Mouse (Mus musculus): ENCODE measurements around the gene Itgb7. TPM values are rescaled to one million over a fixed set of nuclear protein-coding genes. Genes with fewer than 3 reads are reported as not detected.

Gene Itgb7
- total and polyA plus RNA-seq, 3 experiments: 7.4 to 15.2 TPM; not detected in 1

DNA sequence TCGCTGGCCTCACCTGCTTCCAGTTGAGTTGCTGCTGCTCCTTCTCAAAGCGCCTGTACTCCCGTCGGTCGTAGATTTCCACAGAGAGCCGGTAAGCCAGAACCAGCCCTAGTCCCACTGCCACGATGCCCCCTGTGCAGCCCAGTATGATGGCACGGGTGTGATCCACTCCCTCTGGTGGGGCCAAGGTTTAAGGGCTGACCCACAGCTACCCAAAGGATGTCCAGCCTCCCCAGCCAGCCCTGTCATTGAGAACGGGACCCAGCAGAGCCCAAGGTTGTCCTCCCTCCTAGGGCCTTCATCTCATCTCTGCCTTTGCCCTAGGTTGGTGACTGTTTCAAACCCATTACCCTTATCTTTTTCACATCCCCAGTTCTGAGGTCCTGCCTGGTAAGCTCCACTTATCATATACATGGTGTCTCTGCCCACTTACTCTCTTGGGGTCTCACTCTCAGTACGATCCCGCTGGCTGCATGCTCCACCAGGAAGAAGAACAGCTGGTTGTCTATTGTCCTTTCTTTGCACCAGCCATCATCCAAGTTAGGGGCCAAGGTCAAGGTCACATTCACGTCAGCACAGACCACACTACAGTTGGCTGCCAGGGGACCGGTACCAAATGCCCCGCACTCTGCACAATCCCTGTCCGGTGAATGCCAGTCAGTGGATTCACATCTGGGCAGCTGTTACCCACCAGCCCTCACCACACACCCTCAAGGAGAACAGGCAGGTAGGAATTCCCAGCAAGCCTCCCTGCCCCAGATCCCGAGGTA, 15.1 kb downstream of the Itgb7 start:
- peaks cover 0 to 7% of the 10 kb centered on the region in 2 experiments; a peak in 2 of 4 replicates for H3K36me3 ChIP-seq (ENCODE audit: control insufficient read depth in 1 of 2, insufficient read depth in 2 of 2, low read length in 2 of 2)
- no peaks in the 10 kb centered on the region for H3K9me3 ChIP-seq (replicated peaks; ENCODE audit: insufficient read depth, low read length)
- no peaks in the 10 kb centered on the region for H3K79me2 ChIP-seq (ENCODE audit: control insufficient read depth, insufficient read depth, low read length, poor library complexity)
- H3K4me1 ChIP-seq (ENCODE audit: control insufficient read depth in 1 of 2, insufficient read depth in 2 of 2, low read length in 2 of 2): no peaks in the 10 kb centered on the region
- TF ChIP-seq CTCF (IDR thresholded peaks at IDR 0.05 in 2 of 3, conservative IDR thresholded peaks at IDR 0.05 in 1 of 3; ENCODE audit: control insufficient read depth in 1 of 3, insufficient read depth in 1 of 3, low read depth in 2 of 3, low read length in 3 of 3, poor library complexity in 1 of 3, severe bottlenecking in 1 of 3) (no peak), MXI1 (IDR thresholded peaks at IDR 0.05; ENCODE audit: low read depth, low read length) (no peak), RAD21 (IDR thresholded peaks at IDR 0.05; ENCODE audit: low read depth, low read length) (no peak), ZC3H11A (IDR thresholded peaks at IDR 0.05; ENCODE audit: low read depth, low read length) (no peak), UBTF (IDR thresholded peaks at IDR 0.05; ENCODE audit: borderline replicate concordance, insufficient read depth, low read depth, low read length) (no peak), USF1 (IDR thresholded peaks at IDR 0.05; ENCODE audit: low read depth, low read length) (no peak), ZNF384 (IDR thresholded peaks at IDR 0.05; ENCODE audit: low read depth, low read length) (no peak), POLR2AphosphoS5 (IDR thresholded peaks at IDR 0.05; ENCODE audit: borderline replicate concordance, low read depth, low read length) (no peak; the same call in 1 of the 2 replicates)
- no peak for DNase-seq (ENCODE audit: low read depth, low spot score)
- no peak overlapping the region for H3K27ac ChIP-seq (ENCODE audit: control insufficient read depth, low read depth, low read length)
- H3K4me3 ChIP-seq (ENCODE audit: control insufficient read depth in 1 of 2, insufficient read depth in 1 of 2, low read depth in 2 of 2, low read length in 2 of 2): no peak overlapping the region
- H3K9ac ChIP-seq (ENCODE audit: control insufficient read depth, low read depth, low read length, poor library complexity, severe bottlenecking): no peak overlapping the region
- H3K27me3 ChIP-seq (ENCODE audit: control insufficient read depth in 1 of 2, insufficient read depth in 2 of 2, low read length in 2 of 2): no peaks in the 10 kb centered on the region

DNA sequence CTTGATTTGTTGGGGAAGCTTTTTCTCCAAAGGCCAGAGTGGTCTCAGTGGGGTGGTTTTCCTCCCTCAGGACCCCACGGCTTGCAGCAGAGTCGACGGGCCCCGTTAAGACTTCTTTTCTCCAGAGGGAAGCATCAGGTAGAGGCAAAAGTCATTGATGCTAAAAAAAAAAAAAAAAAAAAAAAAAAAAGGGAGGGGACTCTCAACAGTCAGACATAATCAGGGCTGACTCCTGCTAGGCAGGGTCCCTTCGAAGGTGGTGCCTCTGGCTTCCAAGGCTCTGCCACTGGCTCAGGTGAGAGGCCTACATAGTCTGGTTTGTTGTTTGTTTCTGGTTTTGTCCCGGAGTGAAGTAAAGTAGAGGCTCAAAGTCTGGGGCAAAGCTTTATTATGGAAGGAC, 16.1 kb downstream of the Itgb7 start:
- Histone ChIP-seq H3K27ac (ENCODE audit: control insufficient read depth, low read depth, low read length) (no peak overlapping the region), H3K79me2 (ENCODE audit: control insufficient read depth, insufficient read depth, low read length, poor library complexity) (no peaks in the 10 kb centered on the region), H3K36me3 (ENCODE audit: control insufficient read depth in 1 of 2, insufficient read depth in 2 of 2, low read length in 2 of 2) (peaks cover 0 to 9% of the 10 kb centered on the region in 2 experiments; a peak in 2 of 4 replicates), H3K9ac (ENCODE audit: control insufficient read depth, low read depth, low read length, poor library complexity, severe bottlenecking) (no peak overlapping the region), H3K27me3 (ENCODE audit: control insufficient read depth in 1 of 2, insufficient read depth in 2 of 2, low read length in 2 of 2) (no peaks in the 10 kb centered on the region), H3K9me3 (replicated peaks; ENCODE audit: insufficient read depth, low read length) (no peaks in the 10 kb centered on the region), H3K4me3 (ENCODE audit: control insufficient read depth in 1 of 2, insufficient read depth in 1 of 2, low read depth in 2 of 2, low read length in 2 of 2) (no peak overlapping the region), H3K4me1 (ENCODE audit: control insufficient read depth in 1 of 2, insufficient read depth in 2 of 2, low read length in 2 of 2) (no peaks in the 10 kb centered on the region)
- no peak for DNase-seq (ENCODE audit: low read depth, low spot score)
- TF ChIP-seq TBP (IDR thresholded peaks at IDR 0.05; ENCODE audit: low read depth, low read length): no peak
- peak; percentile 69; the same call in 1 of the 2 replicates for TF ChIP-seq ZNF384 (IDR thresholded peaks at IDR 0.05; ENCODE audit: low read depth, low read length)

DNA sequence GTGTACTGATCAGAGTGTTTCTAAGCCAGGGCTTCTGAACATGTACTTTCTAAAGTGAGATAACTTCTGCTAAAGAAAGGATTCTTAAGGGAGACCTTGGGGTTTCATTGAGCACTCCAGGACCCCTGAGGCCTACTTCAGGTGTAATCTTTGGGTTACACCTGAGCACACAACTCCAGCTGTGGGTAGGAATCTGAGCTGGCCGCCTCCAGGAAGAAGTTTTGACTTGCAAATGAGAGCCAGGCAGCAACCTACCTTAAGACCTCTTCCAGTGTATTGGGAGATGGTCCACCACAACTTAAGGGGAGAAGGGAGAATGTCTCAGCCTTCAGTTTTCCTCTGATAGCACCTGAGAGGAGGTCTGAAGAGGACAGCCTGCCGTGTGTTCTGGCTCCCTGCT, 17.6 kb downstream of the Itgb7 start:
- TF ChIP-seq USF2 (IDR thresholded peaks at IDR 0.05; ENCODE audit: borderline replicate concordance in 1 of 2, insufficient read depth in 1 of 2, low read depth in 1 of 2, low read length in 2 of 2) (no peak), GATA1 (IDR thresholded peaks at IDR 0.05; ENCODE audit: low read depth, low read length) (no peak), BHLHE40 (IDR thresholded peaks at IDR 0.05; ENCODE audit: borderline replicate concordance, low read depth, low read length) (no peak), TAL1 (IDR thresholded peaks at IDR 0.05; ENCODE audit: low read length) (no peak), UBTF (IDR thresholded peaks at IDR 0.05; ENCODE audit: borderline replicate concordance, insufficient read depth, low read depth, low read length) (no peak), CTCF (IDR thresholded peaks at IDR 0.05 in 2 of 3, conservative IDR thresholded peaks at IDR 0.05 in 1 of 3; ENCODE audit: control insufficient read depth in 1 of 3, insufficient read depth in 1 of 3, low read depth in 2 of 3, low read length in 3 of 3, poor library complexity in 1 of 3, severe bottlenecking in 1 of 3) (no peak)
- Histone ChIP-seq H3K27me3 (ENCODE audit: control insufficient read depth in 1 of 2, insufficient read depth in 2 of 2, low read length in 2 of 2) (no peaks in the 10 kb centered on the region), H3K4me3 (ENCODE audit: control insufficient read depth in 1 of 2, insufficient read depth in 1 of 2, low read depth in 2 of 2, low read length in 2 of 2) (no peak overlapping the region), H3K4me1 (ENCODE audit: control insufficient read depth in 1 of 2, insufficient read depth in 2 of 2, low read length in 2 of 2) (peaks cover 0 to 4% of the 10 kb centered on the region in 2 experiments; a peak in 1 of 4 replicates), H3K9ac (ENCODE audit: control insufficient read depth, low read depth, low read length, poor library complexity, severe bottlenecking) (no peak overlapping the region), H3K9me3 (replicated peaks; ENCODE audit: insufficient read depth, low read length) (no peaks in the 10 kb centered on the region), H3K27ac (ENCODE audit: control insufficient read depth, low read depth, low read length) (no peak overlapping the region), H3K36me3 (ENCODE audit: control insufficient read depth in 1 of 2, insufficient read depth in 2 of 2, low read length in 2 of 2) (peaks cover 3 to 15% of the 10 kb centered on the region in 2 experiments), H3K79me2 (ENCODE audit: control insufficient read depth, insufficient read depth, low read length, poor library complexity) (no peaks in the 10 kb centered on the region)
- no peak for DNase-seq (ENCODE audit: low read depth, low spot score)

Data from MEL (cell line).